Mouse (Mus musculus) liver, embryonic 12.5 days (tissue): ENCODE measurements at regions not wholly inside any gene's neighbourhood (a gene's known extent, or its start where the extent isn't known, plus 50 kb on each side); places are given as distances from the start of the nearest gene placed in this dataset.
"Not testable (repeated sequence)": the region's sequence is repeated elsewhere in the genome, so short reads cannot be mapped to it uniquely, and the experiment has no call there.

ENCODE experiments used
- ATAC-seq: fragments of 200-750 bp; cut with Nextera tagmentation; 2 replicates; pipeline ENCODE4 v1.8.0; 2017; ENCODE audit warnings: moderate number of reproducible peaks, mild to moderate bottlenecking, moderate library complexity
- H3K27ac ChIP-seq: fragments of 300-500 bp; sonication (generic); 2 replicates; pipeline ENCODE4 v1.5.1; 2016; ENCODE audit warnings: mild to moderate bottlenecking
- H3K27me3 ChIP-seq: fragments of 300-500 bp; sonication (generic); replicated peaks from 2 replicates; pipeline ENCODE4 v1.6.1; 2016; ENCODE audit warnings: mild to moderate bottlenecking, moderate library complexity
- H3K36me3 ChIP-seq: fragments of 300-500 bp; sonication (generic); 2 replicates; pipeline ENCODE4 v1.6.1; 2016; ENCODE audit warnings: mild to moderate bottlenecking, moderate library complexity
- H3K4me1 ChIP-seq: fragments of 300-500 bp; sonication (generic); 2 replicates; pipeline ENCODE4 v1.6.1; 2016
- H3K4me2 ChIP-seq: fragments of 300-500 bp; sonication (generic); 2 replicates; pipeline ENCODE4 v1.6.1; 2016; ENCODE audit warnings: mild to moderate bottlenecking, moderate library complexity
- H3K4me3 ChIP-seq: fragments of 300-500 bp; sonication (generic); 2 replicates; pipeline ENCODE4 v1.5.1; 2016; ENCODE audit warnings: mild to moderate bottlenecking, moderate library complexity
- H3K9ac ChIP-seq: fragments of 300-500 bp; sonication (generic); 2 replicates; pipeline ENCODE4 v1.6.1; 2016; ENCODE audit warnings: mild to moderate bottlenecking, moderate library complexity
- H3K9me3 ChIP-seq: fragments of 300-500 bp; sonication (generic); replicated peaks from 2 replicates; pipeline ENCODE4 v1.6.1; 2016; ENCODE audit warnings: mild to moderate bottlenecking, moderate library complexity
- WGBS: fragments of 180-500 bp; shearing (Covaris S2); methylation state at CpG from one replicate; pipeline ENCODE4 v1.1.7; 2016; ENCODE audit not compliant: insufficient replicate concordance; 5-methylcytosine and 5-hydroxymethylcytosine counted together

DNA sequence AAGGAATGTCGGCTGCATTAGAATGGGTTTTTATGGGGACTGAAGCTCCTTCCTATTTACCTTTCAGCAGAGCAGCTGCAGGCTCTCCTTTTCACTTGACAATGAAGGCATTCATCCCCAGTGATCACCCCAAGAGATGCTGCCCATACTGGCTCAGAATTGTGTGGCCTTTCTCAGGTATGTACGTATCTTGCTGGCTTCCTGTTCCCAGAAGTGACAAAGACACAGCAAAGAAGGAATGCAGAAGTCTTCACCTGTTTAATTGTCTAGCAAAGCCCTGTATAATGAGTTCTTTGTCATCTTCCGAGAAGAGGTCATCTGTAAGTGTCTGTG lies 185.8 kb upstream of the Mpdz start:
- Histone ChIP-seq H3K9ac (no peak overlapping the region), H3K4me3 (no peak overlapping the region), H3K27me3 (no peaks in the 10 kb centered on the region), H3K36me3 (no peaks in the 10 kb centered on the region), H3K9me3 (no peaks in the 10 kb centered on the region), H3K27ac (no peak overlapping the region), H3K4me1 (no peaks in the 10 kb centered on the region), H3K4me2 (no peak overlapping the region)
- WGBS: 70% methylated on average over 3 of the region's 3 CpGs
- no peak for ATAC-seq

- WGBS: 73% methylated on average over 12 of the region's 12 CpGs
- Histone ChIP-seq H3K9me3 (no peaks in the 10 kb centered on the region), H3K27me3 (no peaks in the 10 kb centered on the region), H3K4me2 (no peak overlapping the region), H3K27ac (no peak overlapping the region), H3K4me3 (no peak overlapping the region), H3K9ac (no peak overlapping the region), H3K36me3 (no peaks in the 10 kb centered on the region), H3K4me1 (no peaks in the 10 kb centered on the region)
- ATAC-seq: no peak
Observed at GRCm38 (mm10) chr4:81627714-81628495, 185.3 kb upstream of the Mpdz start.

- H3K9ac ChIP-seq: no peak overlapping the region
- 43% methylated on average over 10 of the region's 10 CpGs for WGBS
- H3K9me3 ChIP-seq: no peaks in the 10 kb centered on the region
- no peak overlapping the region for H3K4me2 ChIP-seq
- ATAC-seq: no peak
- H3K27me3 ChIP-seq: no peaks in the 10 kb centered on the region
- H3K4me1 ChIP-seq: no peaks in the 10 kb centered on the region
- H3K36me3 ChIP-seq: no peaks in the 10 kb centered on the region
- no peak overlapping the region for H3K4me3 ChIP-seq
- H3K27ac ChIP-seq: no peak overlapping the region
Observed at GRCm38 (mm10) chr4:81625348-81625934, 182.8 kb upstream of the Mpdz start.

DNA sequence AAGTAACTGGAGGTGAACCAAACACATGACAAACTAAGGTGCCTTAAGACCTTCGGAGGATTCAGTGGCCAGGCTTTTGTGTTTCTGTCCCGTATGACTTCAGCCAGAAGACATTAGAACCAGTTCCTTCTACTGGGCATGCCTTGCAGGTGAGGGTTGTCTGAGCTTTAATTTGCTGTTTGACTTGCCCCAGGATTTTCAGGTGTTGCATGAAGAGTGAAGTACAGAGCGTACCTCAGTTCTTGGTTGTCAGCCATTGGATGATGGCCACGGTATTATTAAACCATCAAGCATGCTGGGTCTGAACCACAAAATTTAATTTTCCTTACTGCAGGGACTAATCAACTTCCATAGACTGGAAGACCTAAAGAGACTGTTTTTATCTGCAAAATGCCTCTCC lies 181.5 kb upstream of the Mpdz start:
- Histone ChIP-seq H3K4me3 (no peak overlapping the region), H3K4me1 (no peaks in the 10 kb centered on the region), H3K9ac (no peak overlapping the region), H3K4me2 (no peak overlapping the region), H3K9me3 (no peaks in the 10 kb centered on the region), H3K27ac (no peak overlapping the region), H3K36me3 (no peaks in the 10 kb centered on the region), H3K27me3 (no peaks in the 10 kb centered on the region)
- no peak for ATAC-seq
- WGBS: 76% methylated on average over 4 of the region's 4 CpGs

DNA sequence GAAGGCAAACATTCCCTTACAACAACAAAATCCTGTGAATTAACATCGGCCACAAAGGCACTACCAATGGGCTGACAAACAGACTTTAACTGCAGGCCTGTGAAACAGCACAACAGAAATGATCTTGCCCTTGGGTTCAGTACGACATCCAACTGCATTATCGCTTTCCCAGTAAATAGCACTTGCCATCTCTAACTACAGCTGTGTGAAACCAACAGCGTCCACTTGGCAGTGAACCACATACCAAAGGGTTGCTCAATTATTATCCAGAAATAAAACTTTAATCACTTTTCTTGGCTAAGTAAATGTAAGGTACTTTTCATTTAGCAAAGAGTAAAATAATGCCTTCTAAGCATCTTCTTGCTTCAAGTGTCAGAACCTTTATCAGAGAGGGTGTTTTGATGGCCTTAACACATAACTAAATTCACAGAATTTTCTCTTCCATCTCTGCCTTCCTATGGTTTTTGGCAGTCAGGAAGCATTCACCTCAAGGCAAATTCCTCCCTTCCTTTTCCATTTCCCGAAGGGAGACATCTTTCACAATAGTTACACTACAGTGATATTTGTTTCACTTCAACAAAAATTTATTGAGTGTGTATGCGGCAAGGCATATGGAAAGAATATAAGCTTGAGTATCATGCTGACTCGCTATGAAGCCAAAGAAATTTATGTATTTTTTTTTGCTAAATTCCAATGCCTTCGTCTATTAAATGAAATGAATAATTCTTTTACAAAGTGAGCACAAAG lies 178.9 kb upstream of the Mpdz start:
- Histone ChIP-seq H3K27me3 (no peaks in the 10 kb centered on the region), H3K4me2 (no peak overlapping the region), H3K9me3 (no peaks in the 10 kb centered on the region), H3K9ac (no peak overlapping the region), H3K4me3 (no peak overlapping the region), H3K36me3 (no peaks in the 10 kb centered on the region), H3K4me1 (no peaks in the 10 kb centered on the region), H3K27ac (no peak overlapping the region)
- WGBS: 67% methylated on average over 8 of the region's 8 CpGs
- no peak for ATAC-seq

DNA sequence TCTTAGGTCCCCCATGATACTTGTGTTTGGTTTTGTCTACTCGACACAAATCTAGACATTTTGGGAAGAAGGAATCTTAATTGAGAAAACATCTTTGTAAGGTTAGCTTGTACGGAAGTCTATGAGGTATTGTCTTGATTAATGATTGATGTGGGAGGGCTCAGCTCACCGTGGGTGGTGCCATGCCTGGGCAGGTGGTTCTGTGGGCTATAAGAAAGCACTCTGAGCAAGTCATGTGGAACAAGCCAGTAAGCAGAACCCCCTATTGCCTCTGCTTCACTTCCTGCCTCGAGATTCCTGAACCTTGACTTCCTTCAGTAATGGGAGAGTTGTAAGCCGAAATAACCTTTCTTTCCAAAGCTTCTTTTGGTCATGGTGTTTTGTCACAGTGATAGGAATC lies 174.6 kb upstream of the Mpdz start:
- H3K4me3 ChIP-seq: no peak overlapping the region
- H3K4me1 ChIP-seq: no peaks in the 10 kb centered on the region
- no peaks in the 10 kb centered on the region for H3K9me3 ChIP-seq
- H3K36me3 ChIP-seq: no peaks in the 10 kb centered on the region
- H3K9ac ChIP-seq: no peak overlapping the region
- 57% methylated on average over 5 of the region's 5 CpGs for WGBS
- no peaks in the 10 kb centered on the region for H3K27me3 ChIP-seq
- ATAC-seq: no peak
- no peak overlapping the region for H3K4me2 ChIP-seq
- H3K27ac ChIP-seq: no peak overlapping the region

- ATAC-seq: no peak
- H3K27me3 ChIP-seq: no peaks in the 10 kb centered on the region
- no peaks in the 10 kb centered on the region for H3K36me3 ChIP-seq
- no peaks in the 10 kb centered on the region for H3K9me3 ChIP-seq
- H3K4me3 ChIP-seq: no peak overlapping the region
- H3K4me2 ChIP-seq: no peak overlapping the region
- H3K27ac ChIP-seq: no peak overlapping the region
- no peak overlapping the region for H3K9ac ChIP-seq
- WGBS: 56% methylated on average over 2 of the region's 2 CpGs
- no peaks in the 10 kb centered on the region for H3K4me1 ChIP-seq
Observed at GRCm38 (mm10) chr4:81611191-81611590, 168.6 kb upstream of the Mpdz start.

GRCm38 (mm10) chr4:81600396-81600795 lies 157.8 kb upstream of the Mpdz start:
- no peaks in the 10 kb centered on the region for H3K9me3 ChIP-seq
- H3K27ac ChIP-seq: no peak overlapping the region
- no peak overlapping the region for H3K4me2 ChIP-seq
- no peak overlapping the region for H3K9ac ChIP-seq
- no peak overlapping the region for H3K4me3 ChIP-seq
- H3K27me3 ChIP-seq: no peaks in the 10 kb centered on the region
- WGBS: 62% methylated on average over 5 of the region's 5 CpGs
- no peak for ATAC-seq
- H3K36me3 ChIP-seq: no peaks in the 10 kb centered on the region
- no peaks in the 10 kb centered on the region for H3K4me1 ChIP-seq

- Histone ChIP-seq H3K36me3 (no peaks in the 10 kb centered on the region), H3K4me1 (no peaks in the 10 kb centered on the region), H3K27me3 (no peaks in the 10 kb centered on the region), H3K9ac (no peak overlapping the region), H3K9me3 (no peaks in the 10 kb centered on the region), H3K4me3 (no peak overlapping the region), H3K27ac (no peak overlapping the region), H3K4me2 (no peak overlapping the region)
- ATAC-seq: no peak
- WGBS: 57% methylated on average over 4 of the region's 4 CpGs
Observed at GRCm38 (mm10) chr4:81597390-81597789, 154.8 kb upstream of the Mpdz start.

DNA sequence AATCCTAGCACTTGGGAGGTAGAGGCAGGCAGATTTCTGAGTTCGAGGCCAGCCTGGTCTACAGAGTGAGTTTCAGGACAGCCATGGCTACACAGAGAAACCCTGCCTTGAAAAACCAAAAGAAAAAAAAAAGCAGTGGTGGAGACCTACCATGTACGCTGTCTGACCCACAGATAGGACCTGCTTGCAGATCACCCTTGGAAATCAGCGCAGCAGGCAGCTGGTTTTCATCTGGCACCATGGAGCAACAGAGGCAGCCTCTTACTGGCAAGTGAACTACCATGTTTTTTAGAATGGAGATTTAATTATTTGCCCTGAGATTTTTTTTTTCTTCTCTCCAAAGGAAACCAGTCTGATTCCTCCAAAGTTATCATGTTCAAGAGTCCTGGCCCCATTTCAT lies 150.8 kb upstream of the Mpdz start:
- H3K36me3 ChIP-seq, H3K4me3 ChIP-seq, H3K27ac ChIP-seq, H3K9me3 ChIP-seq, H3K4me1 ChIP-seq, H3K27me3 ChIP-seq, H3K4me2 ChIP-seq, ATAC-seq, H3K9ac ChIP-seq: not testable (repeated sequence)
- 74% methylated on average over 3 of the region's 3 CpGs for WGBS

DNA sequence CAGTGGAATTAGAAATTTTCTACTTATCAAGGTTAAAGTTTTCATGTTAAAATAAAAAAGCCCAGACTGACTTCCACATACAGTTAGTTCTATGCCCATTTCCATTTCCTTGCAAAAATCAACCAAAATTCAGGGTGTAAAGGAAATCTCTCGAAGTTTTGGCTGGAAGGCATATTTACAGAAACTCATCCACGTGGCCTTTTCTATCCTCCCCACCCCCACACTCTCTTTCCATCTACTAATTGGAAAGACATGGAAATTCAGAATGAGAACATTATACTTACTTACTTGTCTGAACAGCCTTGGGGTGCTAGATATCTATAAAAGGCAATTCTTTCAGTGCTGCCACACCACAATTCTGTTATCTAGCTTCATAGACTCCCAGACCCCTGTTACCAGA lies 139.9 kb upstream of the Mpdz start:
- H3K36me3 ChIP-seq: no peaks in the 10 kb centered on the region
- no peak overlapping the region for H3K27ac ChIP-seq
- H3K9me3 ChIP-seq: no peaks in the 10 kb centered on the region
- no peak for ATAC-seq
- no peaks in the 10 kb centered on the region for H3K4me1 ChIP-seq
- H3K4me3 ChIP-seq: no peak overlapping the region
- H3K9ac ChIP-seq: no peak overlapping the region
- WGBS: 54% methylated on average over 2 of the region's 2 CpGs
- H3K27me3 ChIP-seq: no peaks in the 10 kb centered on the region
- H3K4me2 ChIP-seq: no peak overlapping the region

- H3K36me3 ChIP-seq: no peaks in the 10 kb centered on the region
- ATAC-seq: no peak
- H3K4me1 ChIP-seq: no peaks in the 10 kb centered on the region
- no peak overlapping the region for H3K4me3 ChIP-seq
- no peak overlapping the region for H3K4me2 ChIP-seq
- H3K9ac ChIP-seq: no peak overlapping the region
- H3K27me3 ChIP-seq: no peaks in the 10 kb centered on the region
- no peak overlapping the region for H3K27ac ChIP-seq
- 66% methylated on average over 8 of the region's 8 CpGs for WGBS
- H3K9me3 ChIP-seq: no peaks in the 10 kb centered on the region
Observed at GRCm38 (mm10) chr4:81580553-81580952, 137.9 kb upstream of the Mpdz start.
